In the genomic region with DNA sequence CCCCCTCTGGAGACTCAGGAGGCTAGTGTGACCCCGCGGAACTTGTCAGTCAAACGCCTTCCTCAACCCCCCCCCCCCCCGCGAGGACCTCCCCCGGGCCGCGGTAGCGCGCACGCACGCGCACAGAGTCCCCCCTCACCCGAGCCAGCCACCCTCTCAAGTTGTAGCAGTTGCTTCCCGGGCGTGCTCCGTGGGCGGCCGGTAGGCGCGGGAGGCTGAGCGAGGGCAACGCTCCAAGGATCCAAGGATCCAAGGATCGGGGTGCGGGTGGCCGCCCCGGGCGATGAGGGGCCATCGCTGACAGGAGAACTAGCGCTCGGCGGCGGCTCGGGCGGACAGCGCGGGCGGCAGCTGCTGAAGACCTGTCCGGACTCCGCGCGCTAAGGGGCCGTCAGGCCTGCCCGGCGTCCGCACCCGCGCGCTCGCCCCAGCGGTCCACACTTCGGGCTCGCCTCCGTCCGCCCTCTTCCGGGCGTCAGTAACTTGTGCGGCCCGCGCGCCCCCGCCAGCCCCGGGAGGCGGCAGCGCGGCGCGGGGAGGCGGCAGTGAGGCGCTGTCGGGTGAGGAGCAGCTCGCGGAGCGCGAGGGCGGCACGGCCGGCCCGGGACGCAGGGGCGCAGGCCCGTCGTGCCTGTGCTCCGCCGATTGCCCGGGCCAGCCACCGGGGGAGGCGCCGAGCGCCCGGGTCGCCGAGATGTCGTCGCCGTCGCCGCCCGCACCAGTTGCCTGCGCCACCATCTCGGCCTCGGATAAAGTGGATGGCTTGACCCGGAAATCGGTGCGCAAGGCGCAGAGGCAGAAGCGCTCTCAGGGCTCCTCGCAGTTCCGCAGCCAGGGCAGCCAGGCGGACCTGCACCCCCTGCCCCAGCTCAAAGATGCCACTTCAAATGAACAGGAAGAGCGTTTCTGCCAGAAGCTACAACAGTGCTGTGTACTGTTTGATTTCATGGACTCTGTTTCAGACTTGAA, we compare ENCODE assay signal across 8 mouse cellular contexts. TPM values are rescaled to one million over a fixed set of nuclear protein-coding genes. Genes with fewer than 3 reads are reported as not detected.
DNase-seq lines count a peak whose midpoint lies in the region; ATAC-seq and TF ChIP-seq lines count a peak whose summit lies in the region.
"Not testable (repeated sequence)": the region's sequence is repeated elsewhere in the genome, so short reads cannot be mapped to it uniquely, and the experiment has no call there.

No protein-coding gene starts in this region.

- H3K9ac ChIP-seq in ES-Bruce4 (ENCODE audit: low read depth, poor library complexity, severe bottlenecking); embryonic facial prominence, embryonic 15.5 days; heart, embryonic 12.5 days; hindbrain, embryonic 14.5 days; kidney, embryonic 16.5 days (replicated peaks; ENCODE audit: low read length); liver, embryonic 13.5 days; neural tube, embryonic 13.5 days: not testable (repeated sequence)

- not testable (repeated sequence) for H3K27me3 ChIP-seq in ES-Bruce4 (ENCODE audit: control insufficient read depth, insufficient read depth, low read length, poor library complexity, severe bottlenecking); embryonic facial prominence, embryonic 15.5 days; heart, embryonic 12.5 days (replicated peaks); hindbrain, embryonic 14.5 days (ENCODE audit: control insufficient read depth, insufficient read depth, low read length); kidney, embryonic 16.5 days (ENCODE audit: insufficient read depth, low read length); liver, embryonic 13.5 days; neural tube, embryonic 13.5 days

- not testable (repeated sequence) for TF ChIP-seq POLR2A in ES-Bruce4 (IDR thresholded peaks at IDR 0.05; ENCODE audit: insufficient read depth, low read length)

- TF ChIP-seq CTCF in ES-Bruce4 (IDR thresholded peaks at IDR 0.05; ENCODE audit: low read depth, low read length): not testable (repeated sequence)

- not testable (repeated sequence) for TF ChIP-seq EP300 in ES-Bruce4 (IDR thresholded peaks at IDR 0.05; ENCODE audit: insufficient read depth, low read depth, low read length)

- H3K27ac ChIP-seq in ES-Bruce4 (ENCODE audit: insufficient read depth, low read length); embryonic facial prominence, embryonic 15.5 days (replicated peaks); heart, embryonic 12.5 days (ENCODE audit: poor library complexity, severe bottlenecking); hindbrain, embryonic 14.5 days; kidney, embryonic 16.5 days (ENCODE audit: low read length); liver, embryonic 13.5 days; neural tube, embryonic 13.5 days (replicated peaks): not testable (repeated sequence)

- not testable (repeated sequence) for H3K4me2 ChIP-seq in embryonic facial prominence, embryonic 15.5 days (replicated peaks); liver, embryonic 13.5 days; neural tube, embryonic 13.5 days
- peak overlapping the region; percentile 56 for H3K4me2 ChIP-seq in heart, embryonic 12.5 days
- H3K4me2 ChIP-seq in hindbrain, embryonic 14.5 days (replicated peaks): 0 out of 2 replicates have a peak overlapping the region, but pooled peaks have one; percentile 24
- 0 out of 2 replicates have a peak overlapping the region, but pooled peaks have one; percentile 26 for H3K4me2 ChIP-seq in kidney, embryonic 16.5 days (replicated peaks; ENCODE audit: low read depth, low read length)

- under 1% methylated on average over 16 of the region's 111 CpGs for WGBS in embryonic facial prominence, embryonic 15.5 days
- WGBS in heart, embryonic 12.5 days: 3% methylated on average over 18 of the region's 111 CpGs
- 10% methylated on average over 4 of the region's 111 CpGs for WGBS in hindbrain, embryonic 14.5 days
- WGBS in kidney, embryonic 16.5 days: 0% methylated on average over 13 of the region's 111 CpGs
- WGBS in liver, embryonic 13.5 days (ENCODE audit: insufficient replicate concordance): 0% methylated on average over 14 of the region's 111 CpGs
- 0% methylated on average over 1 of the region's 111 CpGs for WGBS in neural tube, embryonic 13.5 days

- H3K4me3 ChIP-seq in ES-Bruce4 (ENCODE audit: low read depth, low read length): peak overlapping the region; percentile 48; the same call in 1 of the 2 replicates
- H3K4me3 ChIP-seq in embryonic facial prominence, embryonic 15.5 days (replicated peaks); hindbrain, embryonic 14.5 days (replicated peaks; ENCODE audit: low read length); kidney, embryonic 16.5 days (ENCODE audit: low read length); liver, embryonic 13.5 days (replicated peaks); neural tube, embryonic 13.5 days: not testable (repeated sequence)
- 0 out of 2 replicates have a peak overlapping the region, but pooled peaks have one; percentile 23 for H3K4me3 ChIP-seq in heart, embryonic 12.5 days

- ATAC-seq in embryonic facial prominence, embryonic 15.5 days (ENCODE audit: insufficient number of reproducible peaks, low FRiP score, low TSS enrichment, low read depth): peak; percentile 67; the same call in 1 of the 2 replicates
- ATAC-seq in heart, embryonic 12.5 days (ENCODE audit: insufficient number of reproducible peaks, low FRiP score): peak; percentile 91
- peak; percentile 88 for ATAC-seq in hindbrain, embryonic 14.5 days (ENCODE audit: low FRiP score)
- peak; percentile 97 for ATAC-seq in kidney, embryonic 16.5 days (ENCODE audit: low FRiP score, low TSS enrichment)
- peak; percentile 76 for ATAC-seq in liver, embryonic 13.5 days (ENCODE audit: low read depth)
- 0 out of 2 replicates have a peak, but pooled peaks have one; percentile 30 for ATAC-seq in megakaryocyte-erythroid progenitor cell, adult 5-6 weeks (replicated peaks; ENCODE audit: low FRiP score, low TSS enrichment, poor library complexity, severe bottlenecking)
- ATAC-seq in neural tube, embryonic 13.5 days (ENCODE audit: low read depth): peak; percentile 78

- not testable (repeated sequence) for H3K4me1 ChIP-seq in ES-Bruce4 (ENCODE audit: control insufficient read depth, insufficient read depth, low read length); embryonic facial prominence, embryonic 15.5 days; heart, embryonic 12.5 days (replicated peaks); hindbrain, embryonic 14.5 days (replicated peaks; ENCODE audit: control insufficient read depth, insufficient read depth, low read length); kidney, embryonic 16.5 days (ENCODE audit: insufficient read depth, low read length); liver, embryonic 13.5 days (replicated peaks); neural tube, embryonic 13.5 days (replicated peaks)

- H3K9me3 ChIP-seq in ES-Bruce4 (replicated peaks; ENCODE audit: control insufficient read depth, insufficient read depth, low read length, poor library complexity, severe bottlenecking); embryonic facial prominence, embryonic 15.5 days (replicated peaks); heart, embryonic 12.5 days (replicated peaks); hindbrain, embryonic 14.5 days (ENCODE audit: control insufficient read depth, low read length); kidney, embryonic 16.5 days (ENCODE audit: low read length); liver, embryonic 13.5 days (replicated peaks); neural tube, embryonic 13.5 days: not testable (repeated sequence)

- not testable (repeated sequence) for H3K36me3 ChIP-seq in ES-Bruce4 (ENCODE audit: control insufficient read depth, insufficient read depth, low read length, poor library complexity, severe bottlenecking); embryonic facial prominence, embryonic 15.5 days; heart, embryonic 12.5 days; hindbrain, embryonic 14.5 days (replicated peaks; ENCODE audit: control insufficient read depth, insufficient read depth); kidney, embryonic 16.5 days (ENCODE audit: insufficient read depth, low read length); liver, embryonic 13.5 days; neural tube, embryonic 13.5 days

- not testable (repeated sequence) for DNase-seq in hindbrain, embryonic 14.5 days (ENCODE audit: low spot score); liver, embryonic 13.5 days

RNA-seq across cellular contexts. Expression of gene Zfp993, which starts 30.6 kb away (rescaled TPM):
- polyA plus RNA-seq in ES-Bruce4 (2011; ENCODE audit: insufficient read depth, insufficient read length, low read depth, missing spikeins): 93.9 and 97.5 TPM in 2 replicates
- polyA plus RNA-seq in embryonic facial prominence, embryonic 15.5 days (2015; fragmentation: Nextera tagmentation; extraction: Ambion mirVana): 1.1 and 1.4 TPM in 2 replicates
- 2.5 and 3.8 TPM in 2 replicates for polyA plus RNA-seq in heart, embryonic 12.5 days (2016; fragmentation: Nextera tagmentation; extraction: Ambion mirVana)
- polyA plus RNA-seq in hindbrain, embryonic 14.5 days (2014; fragmentation: Nextera tagmentation; extraction: Ambion mirVana): 2.5 and 4.0 TPM in 2 replicates
- 3.0 and 3.7 TPM in 2 replicates for polyA plus RNA-seq in kidney, embryonic 16.5 days (2015; fragmentation: Nextera tagmentation; extraction: Ambion mirVana)
- 2.0 and 2.1 TPM in 2 replicates for polyA plus RNA-seq in liver, embryonic 13.5 days (2015; fragmentation: Nextera tagmentation; extraction: Ambion mirVana)
- 46.6 and 66.0 TPM in 2 replicates for total RNA-seq in megakaryocyte-erythroid progenitor cell, adult 5-6 weeks (2014; fragmentation: Nextera tagmentation)
- 9.3 and 10.2 TPM in 2 replicates for total RNA-seq in megakaryocyte-erythroid progenitor cell, adult 5-6 weeks (2017)
- polyA plus RNA-seq in neural tube, embryonic 13.5 days (2015; fragmentation: Nextera tagmentation; extraction: Ambion mirVana): 3.3 and 3.9 TPM in 2 replicates

Comparison
In these comparisons a context has a peak if more than half of its experiments do, and no peak if none do; other contexts are left out.
1. ATAC-seq: peak in every context shown above with its lines; median percentile 97 in kidney, embryonic 16.5 days; 91 in heart, embryonic 12.5 days; 88 in hindbrain, embryonic 14.5 days; 78 in neural tube, embryonic 13.5 days; 76 in liver, embryonic 13.5 days; 67 in embryonic facial prominence, embryonic 15.5 days; 30 in megakaryocyte-erythroid progenitor cell, adult 5-6 weeks.
2. RNA of gene Zfp993, which starts 30.6 kb away (polyA plus RNA-seq): 93.9 to 97.5 TPM in ES-Bruce4; 3.0 to 3.7 TPM in kidney, embryonic 16.5 days, 3.3 to 3.9 TPM in neural tube, embryonic 13.5 days, 2.5 to 4.0 TPM in hindbrain, embryonic 14.5 days, 2.5 to 3.8 TPM in heart, embryonic 12.5 days, 2.0 to 2.1 TPM in liver, embryonic 13.5 days and 1.1 to 1.4 TPM in embryonic facial prominence, embryonic 15.5 days; every median in the first group is over 10 times any median in the second.